Mouse (Mus musculus): Measurements from ENCODE around the gene Brd7. TPM values are rescaled to one million over a fixed set of nuclear protein-coding genes. Genes with fewer than 3 reads are reported as not detected.

Gene Brd7
- total RNA-seq, 1 experiment = 45.5 TPM

DNA sequence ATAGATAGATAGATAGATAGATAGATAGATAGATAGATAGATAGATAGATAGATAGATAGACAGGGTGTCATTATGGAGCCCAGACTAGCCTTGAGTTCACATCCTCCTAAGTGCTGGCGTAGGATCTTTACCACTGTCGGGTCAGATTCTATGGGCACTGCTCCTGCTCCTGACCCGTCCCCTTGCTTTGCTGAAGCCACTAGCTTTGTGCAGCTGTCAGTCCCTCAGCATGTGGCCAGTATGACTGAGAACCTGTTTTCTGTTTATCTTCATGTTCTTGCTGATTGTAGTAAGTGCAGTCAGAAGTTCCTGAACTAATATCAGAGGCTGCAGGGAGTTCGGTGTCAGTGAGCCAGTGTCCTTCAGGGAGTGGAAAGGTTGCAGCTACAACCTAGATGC lies 54.3 kb downstream of the Brd7 start:
- Histone ChIP-seq H3K36me3 (ENCODE audit: control insufficient read depth, insufficient read depth, low read length, poor library complexity, severe bottlenecking) (no peaks in the 10 kb centered on the region), H3K9me3 (ENCODE audit: control insufficient read depth, insufficient read depth, low read depth, low read length) (no peaks in the 10 kb centered on the region), H3K9ac (ENCODE audit: insufficient read depth, low read depth, low read length, poor library complexity, severe bottlenecking) (no peak overlapping the region), H3K4me1 (ENCODE audit: control insufficient read depth in 2 of 2, insufficient read depth in 2 of 2, low read length in 2 of 2, poor library complexity in 1 of 2) (no peaks in the 10 kb centered on the region), H3K27ac (ENCODE audit: insufficient read depth, low read depth, low read length, poor library complexity, severe bottlenecking) (no peak overlapping the region), H3K4me3 (ENCODE audit: insufficient read depth in 1 of 2, low read depth in 1 of 2, low read length in 2 of 2, poor library complexity in 1 of 2, severe bottlenecking in 1 of 2) (no peak overlapping the region)
- in situ Hi-C loops (cut with MboI; ENCODE audit: low sequenced_read_pairs in 2 of 2, unreplicated experiment in 2 of 2) = no loop called here
- no peak for DNase-seq (ENCODE audit: low read depth, low spot score)
- TF ChIP-seq HCFC1 (IDR thresholded peaks at IDR 0.05; ENCODE audit: borderline replicate concordance, insufficient read depth, low read length) (no peak), ZNF384 (IDR thresholded peaks at IDR 0.05; ENCODE audit: low read depth, low read length) (no peak), ZC3H11A (IDR thresholded peaks at IDR 0.05; ENCODE audit: borderline replicate concordance, low read depth, low read length) (no peak), MAFK (IDR thresholded peaks at IDR 0.05; ENCODE audit: insufficient read depth, low read depth, low read length) (no peak), CHD2 (IDR thresholded peaks at IDR 0.05; ENCODE audit: low read depth, low read length) (no peak)

GRCm38 (mm10) chr8:88306511-88306910 lies 55.5 kb downstream of the Brd7 start:
- H3K9ac ChIP-seq (ENCODE audit: insufficient read depth, low read depth, low read length, poor library complexity, severe bottlenecking) = no peak overlapping the region
- TF ChIP-seq MAFK (IDR thresholded peaks at IDR 0.05; ENCODE audit: insufficient read depth, low read depth, low read length) (no peak), ZC3H11A (IDR thresholded peaks at IDR 0.05; ENCODE audit: borderline replicate concordance, low read depth, low read length) (no peak; the same call in 1 of the 2 replicates), CHD2 (IDR thresholded peaks at IDR 0.05; ENCODE audit: low read depth, low read length) (no peak), HCFC1 (IDR thresholded peaks at IDR 0.05; ENCODE audit: borderline replicate concordance, insufficient read depth, low read length) (no peak), ZNF384 (IDR thresholded peaks at IDR 0.05; ENCODE audit: low read depth, low read length) (no peak)
- H3K27ac ChIP-seq (ENCODE audit: insufficient read depth, low read depth, low read length, poor library complexity, severe bottlenecking) = no peak overlapping the region
- in situ Hi-C loops (cut with MboI; ENCODE audit: low sequenced_read_pairs in 2 of 2, unreplicated experiment in 2 of 2) = no loop called here
- DNase-seq (ENCODE audit: low read depth, low spot score) = no peak
- no peaks in the 10 kb centered on the region for H3K4me1 ChIP-seq (ENCODE audit: control insufficient read depth in 2 of 2, insufficient read depth in 2 of 2, low read length in 2 of 2, poor library complexity in 1 of 2)
- H3K4me3 ChIP-seq (ENCODE audit: insufficient read depth in 1 of 2, low read depth in 1 of 2, low read length in 2 of 2, poor library complexity in 1 of 2, severe bottlenecking in 1 of 2) = no peak overlapping the region
- H3K36me3 ChIP-seq (ENCODE audit: control insufficient read depth, insufficient read depth, low read length, poor library complexity, severe bottlenecking) = no peaks in the 10 kb centered on the region
- H3K9me3 ChIP-seq (ENCODE audit: control insufficient read depth, insufficient read depth, low read depth, low read length) = no peaks in the 10 kb centered on the region

- Histone ChIP-seq H3K4me1 (ENCODE audit: control insufficient read depth in 2 of 2, insufficient read depth in 2 of 2, low read length in 2 of 2, poor library complexity in 1 of 2) (no peaks in the 10 kb centered on the region), H3K9ac (ENCODE audit: insufficient read depth, low read depth, low read length, poor library complexity, severe bottlenecking) (no peak overlapping the region), H3K27ac (ENCODE audit: insufficient read depth, low read depth, low read length, poor library complexity, severe bottlenecking) (no peak overlapping the region), H3K4me3 (ENCODE audit: insufficient read depth in 1 of 2, low read depth in 1 of 2, low read length in 2 of 2, poor library complexity in 1 of 2, severe bottlenecking in 1 of 2) (no peak overlapping the region), H3K36me3 (ENCODE audit: control insufficient read depth, insufficient read depth, low read length, poor library complexity, severe bottlenecking) (no peaks in the 10 kb centered on the region), H3K9me3 (ENCODE audit: control insufficient read depth, insufficient read depth, low read depth, low read length) (no peaks in the 10 kb centered on the region)
- in situ Hi-C loops (cut with MboI; ENCODE audit: low sequenced_read_pairs in 2 of 2, unreplicated experiment in 2 of 2) = no loop called here
- TF ChIP-seq MAFK (IDR thresholded peaks at IDR 0.05; ENCODE audit: insufficient read depth, low read depth, low read length) (no peak), CHD2 (IDR thresholded peaks at IDR 0.05; ENCODE audit: low read depth, low read length) (no peak), ZNF384 (IDR thresholded peaks at IDR 0.05; ENCODE audit: low read depth, low read length) (no peak), HCFC1 (IDR thresholded peaks at IDR 0.05; ENCODE audit: borderline replicate concordance, insufficient read depth, low read length) (no peak), ZC3H11A (IDR thresholded peaks at IDR 0.05; ENCODE audit: borderline replicate concordance, low read depth, low read length) (no peak)
- DNase-seq (ENCODE audit: low read depth, low spot score) = no peak
These were observed 56.2 kb downstream of the Brd7 start for GRCm38 (mm10) chr8:88305814-88306213.

DNA sequence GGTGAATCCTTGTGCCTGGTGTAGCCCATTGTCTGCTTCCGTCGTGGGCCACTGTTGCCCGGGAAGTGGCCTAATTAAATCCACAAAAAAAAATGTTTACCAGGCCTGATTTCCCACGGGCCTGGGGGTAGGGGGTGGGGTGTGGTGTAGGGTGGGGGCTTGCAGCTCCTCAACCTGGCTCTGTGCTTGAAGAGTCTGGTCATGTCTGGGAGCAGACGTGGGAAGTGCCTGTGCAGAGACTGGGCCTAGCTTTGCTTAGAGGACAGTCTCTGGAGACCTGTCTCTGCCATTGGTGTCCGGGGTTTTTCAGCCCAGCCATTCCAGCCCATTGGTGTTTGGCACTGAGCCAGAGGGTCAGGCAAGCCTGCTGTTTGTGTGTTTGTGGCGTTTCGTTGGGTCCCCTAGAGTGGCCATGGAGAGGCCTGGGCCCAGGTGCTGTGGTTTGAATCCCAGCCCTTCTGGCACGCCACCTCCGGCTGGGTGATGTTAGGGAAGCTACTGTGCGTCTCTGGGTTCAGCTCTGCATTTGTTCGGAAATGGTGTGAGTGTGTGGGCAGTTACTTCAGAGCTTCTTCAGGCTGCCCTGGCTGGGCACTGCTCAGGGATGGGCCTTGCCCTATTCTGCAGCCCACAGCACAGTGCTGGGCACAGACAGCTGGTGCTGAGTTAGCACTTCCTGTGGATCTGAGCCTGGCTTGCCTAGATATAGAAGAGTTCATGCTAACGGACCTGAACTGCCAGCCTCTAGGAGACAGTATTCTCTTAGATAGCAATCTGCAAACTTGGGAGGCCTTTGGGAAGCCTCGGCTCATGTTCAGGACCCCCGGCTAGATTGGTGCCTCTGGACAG lies 60.2 kb downstream of the Brd7 start:
- Histone ChIP-seq H3K4me3 (ENCODE audit: insufficient read depth in 1 of 2, low read depth in 1 of 2, low read length in 2 of 2, poor library complexity in 1 of 2, severe bottlenecking in 1 of 2) (no peak overlapping the region), H3K9ac (ENCODE audit: insufficient read depth, low read depth, low read length, poor library complexity, severe bottlenecking) (no peak overlapping the region), H3K27ac (ENCODE audit: insufficient read depth, low read depth, low read length, poor library complexity, severe bottlenecking) (no peak overlapping the region), H3K36me3 (ENCODE audit: control insufficient read depth, insufficient read depth, low read length, poor library complexity, severe bottlenecking) (no peaks in the 10 kb centered on the region), H3K4me1 (ENCODE audit: control insufficient read depth in 2 of 2, insufficient read depth in 2 of 2, low read length in 2 of 2, poor library complexity in 1 of 2) (no peaks in the 10 kb centered on the region), H3K9me3 (ENCODE audit: control insufficient read depth, insufficient read depth, low read depth, low read length) (no peaks in the 10 kb centered on the region)
- no peak for DNase-seq (ENCODE audit: low read depth, low spot score)
- TF ChIP-seq MAFK (IDR thresholded peaks at IDR 0.05; ENCODE audit: insufficient read depth, low read depth, low read length) (no peak), HCFC1 (IDR thresholded peaks at IDR 0.05; ENCODE audit: borderline replicate concordance, insufficient read depth, low read length) (no peak), ZNF384 (IDR thresholded peaks at IDR 0.05; ENCODE audit: low read depth, low read length) (no peak), CHD2 (IDR thresholded peaks at IDR 0.05; ENCODE audit: low read depth, low read length) (no peak)
- in situ Hi-C loops (cut with MboI; ENCODE audit: low sequenced_read_pairs in 2 of 2, unreplicated experiment in 2 of 2) = no loop called here
